ENCODE assay signal across 26 mouse cellular contexts in the genomic region with DNA sequence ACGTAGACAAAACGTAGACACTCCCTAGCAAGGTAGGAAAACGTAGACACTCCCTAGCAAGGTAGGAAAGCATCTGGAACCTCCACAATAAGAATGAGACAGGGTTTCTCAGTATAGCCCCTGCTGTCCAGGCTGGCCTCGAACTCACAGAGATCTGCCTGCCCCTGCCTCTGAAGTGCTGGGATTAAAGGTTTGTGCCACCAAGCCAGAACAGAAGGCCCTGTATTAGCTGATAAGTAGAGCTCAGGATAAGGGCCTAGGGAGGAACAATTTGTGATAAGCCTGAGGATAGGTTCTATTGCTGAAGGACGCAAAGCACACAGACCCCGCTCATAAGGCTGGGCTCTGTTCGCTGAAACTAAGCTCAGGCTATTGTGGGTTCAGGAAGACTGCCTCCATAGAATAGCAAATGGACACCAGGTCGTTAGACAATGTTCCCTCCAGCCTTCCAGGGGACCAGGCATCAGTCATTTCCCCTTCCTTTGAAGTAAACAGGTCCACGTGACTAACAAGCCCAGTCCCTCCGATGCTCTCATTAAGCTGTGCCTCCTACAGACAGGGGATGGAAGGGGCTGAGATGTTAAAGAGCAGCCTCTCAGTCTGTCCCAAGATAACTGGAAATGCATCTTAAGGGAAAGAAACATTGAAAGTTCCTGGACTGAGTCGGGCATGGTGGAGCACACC. TPM values are rescaled to one million over a fixed set of nuclear protein-coding genes. Genes with fewer than 3 reads are reported as not detected.
A peak's percentile ranks its signal among the peaks of the same experiment; 100 is the strongest.
DNase-seq lines count a peak whose midpoint lies in the region; ATAC-seq lines count a peak whose summit lies in the region.
"Had no signal": no experiment of that assay in that cellular context is flagged by ENCODE, and none has a peak within 500 bp of the region (broad histone marks: within the 10 kb centered on the region; RNA-seq: fewer than 3 reads in every experiment).

No protein-coding gene starts in this region.

- H3K9ac ChIP-seq in intestine, embryonic 16.5 days (ENCODE audit: low read depth, low read length) = no peak overlapping the region
- H3K9ac ChIP-seq: embryonic facial prominence, embryonic 12.5 days; forebrain, embryonic 15.5 days; hindbrain, embryonic 12.5 days had no signal

- no peak overlapping the region for H3K4me3 ChIP-seq in intestine, embryonic 16.5 days (ENCODE audit: low read length)
- H3K4me3 ChIP-seq: embryonic facial prominence, embryonic 12.5 days; forebrain, embryonic 15.5 days; heart, embryonic 10.5 days; hindbrain, embryonic 12.5 days had no signal

- peak; percentile 41 for DNase-seq in embryo, embryonic 10 days (ENCODE audit: low spot score)
- DNase-seq in embryo, embryonic 11 days = no peak
- DNase-seq in 416B (ENCODE audit: low read depth) (peak; percentile 46), ZHBTc4 (ENCODE audit: low read depth, low spot score) (peak; percentile 52)
- DNase-seq in natural killer cell, adult 2 months (ENCODE audit: low spot score in 2 of 2) = no peak
- DNase-seq in left cerebral cortex, postnatal 14 days (ENCODE audit: low spot score in 2 of 2) = no peak
- DNase-seq: adrenal gland, postnatal 14 days; cerebellum, adult 11 months; cerebellum, adult 9-10 months; gastrocnemius, postnatal 36 days; heart, adult 18-20 months; heart, postnatal 10 days; heart, postnatal 4 days had no signal

- ATAC-seq in intestine, embryonic 16.5 days = no peak
- no peak for ATAC-seq in granulocyte monocyte progenitor cell, adult 5-6 weeks (replicated peaks; ENCODE audit: poor library complexity, severe bottlenecking)
- ATAC-seq: forebrain, embryonic 15.5 days; hindbrain, embryonic 16.5 days; inflammation-experienced regulatory T-cells, adult 6 months had no signal

- H3K4me1 ChIP-seq in intestine, embryonic 16.5 days (ENCODE audit: control insufficient read depth, insufficient read depth, low read length) = peaks cover 11% of the 10 kb centered on the region; the same call in 1 of the 2 replicates
- H3K4me1 ChIP-seq: forebrain, embryonic 15.5 days; hindbrain, embryonic 12.5 days had no signal

- intact Hi-C loops in left cerebral cortex, postnatal 14 days (cut with DNase I) = no loop called here

- no peaks in the 10 kb centered on the region for H3K36me3 ChIP-seq in intestine, embryonic 16.5 days (ENCODE audit: control insufficient read depth, insufficient read depth, low read length)
- H3K36me3 ChIP-seq: embryonic facial prominence, embryonic 12.5 days; forebrain, embryonic 15.5 days; heart, embryonic 10.5 days; hindbrain, embryonic 12.5 days had no signal

- H3K27me3 ChIP-seq in intestine, embryonic 16.5 days (replicated peaks; ENCODE audit: control insufficient read depth, insufficient read depth, low read length) = no peaks in the 10 kb centered on the region
- H3K27me3 ChIP-seq: embryonic facial prominence, embryonic 12.5 days; forebrain, embryonic 15.5 days had no signal

- no peak overlapping the region for H3K4me2 ChIP-seq in intestine, embryonic 16.5 days (ENCODE audit: low read depth, low read length)
- H3K4me2 ChIP-seq: embryonic facial prominence, embryonic 12.5 days; forebrain, embryonic 15.5 days; hindbrain, embryonic 12.5 days had no signal

- H3K27ac ChIP-seq in intestine, embryonic 16.5 days (ENCODE audit: low read length) = peak overlapping the region; percentile 40
- H3K27ac ChIP-seq: embryonic facial prominence, embryonic 12.5 days; forebrain, embryonic 15.5 days; heart, embryonic 10.5 days; hindbrain, embryonic 12.5 days had no signal

- H3K9me3 ChIP-seq in intestine, embryonic 16.5 days (ENCODE audit: control insufficient read depth, low read length) = no peaks in the 10 kb centered on the region
- H3K9me3 ChIP-seq: embryonic facial prominence, embryonic 12.5 days; forebrain, embryonic 15.5 days; heart, embryonic 10.5 days; hindbrain, embryonic 12.5 days had no signal

- WGBS in intestine, embryonic 16.5 days = 44% methylated on average over 11 of the region's 11 CpGs

RNA-seq across cellular contexts. Expression of a gene that starts 8.3 kb away (rescaled TPM):
- polyA plus RNA-seq in intestine, embryonic 16.5 days (2015; fragmentation: Nextera tagmentation; extraction: Ambion mirVana) = 4.6 and 6.7 TPM in 2 replicates
- not detected in 2 replicates for total RNA-seq in granulocyte monocyte progenitor cell, adult 5-6 weeks (2014; fragmentation: Nextera tagmentation)
- total RNA-seq in granulocyte monocyte progenitor cell, adult 5-6 weeks (2017) = not detected in 2 replicates
- total RNA-seq in left cerebral cortex, postnatal 14 days (2021) = not detected
- total RNA-seq: adrenal gland, postnatal 14 days; gastrocnemius, adult 8-10 months; gastrocnemius, postnatal 36 days; heart, adult 18-20 months; heart, postnatal 10 days; heart, postnatal 4 days had no signal
- polyA plus RNA-seq: C2C12; cortical plate, adult 2 months; embryonic facial prominence, embryonic 12.5 days; forebrain, embryonic 11.5 days; forebrain, embryonic 15.5 days; heart, embryonic 10.5 days; heart, embryonic 14.5 days; hindbrain, embryonic 12.5 days; hindbrain, embryonic 16.5 days; inflammation-experienced regulatory T-cells, adult 6 months had no signal

RNA-seq across cellular contexts. Expression of a gene that starts 35.2 kb away (rescaled TPM):
- 11.0 and 12.8 TPM in 2 replicates for polyA plus RNA-seq in intestine, embryonic 16.5 days (2015; fragmentation: Nextera tagmentation; extraction: Ambion mirVana)
- 4.2 TPM in 1 of 2 replicates, not detected in the other for total RNA-seq in granulocyte monocyte progenitor cell, adult 5-6 weeks (2014; fragmentation: Nextera tagmentation)
- total RNA-seq in granulocyte monocyte progenitor cell, adult 5-6 weeks (2017) = 1.9 and 2.7 TPM in 2 replicates
- total RNA-seq in left cerebral cortex, postnatal 14 days (2021) = 10 to 100 TPM; 10.2 to 10.5 TPM

RNA-seq across cellular contexts. Expression of a gene that starts 44.0 kb away (rescaled TPM):
- polyA plus RNA-seq in intestine, embryonic 16.5 days (2015; fragmentation: Nextera tagmentation; extraction: Ambion mirVana) = not detected in 2 replicates
- not detected in 2 replicates for total RNA-seq in granulocyte monocyte progenitor cell, adult 5-6 weeks (2014; fragmentation: Nextera tagmentation)
- total RNA-seq in granulocyte monocyte progenitor cell, adult 5-6 weeks (2017) = not detected in 2 replicates
- not detected for total RNA-seq in left cerebral cortex, postnatal 14 days (2021)
- total RNA-seq: adrenal gland, postnatal 14 days; gastrocnemius, adult 8-10 months; heart, adult 18-20 months; heart, postnatal 10 days; heart, postnatal 4 days had no signal
- polyA plus RNA-seq: forebrain, embryonic 11.5 days; forebrain, embryonic 15.5 days; heart, embryonic 14.5 days; hindbrain, embryonic 12.5 days; hindbrain, embryonic 16.5 days; inflammation-experienced regulatory T-cells, adult 6 months had no signal

Comparison
In these comparisons a context has a peak if more than half of its experiments do, and no peak if none do; other contexts are left out.
1. DNase-seq: peak in embryo, embryonic 10 days (single experiment), 416B (single experiment) and ZHBTc4 (single experiment); none in embryo, embryonic 11 days (single experiment), natural killer cell, adult 2 months (0 of 2) and left cerebral cortex, postnatal 14 days (0 of 2).